Mouse (Mus musculus) limb, embryonic 14.5 days (tissue): ENCODE results near the gene Rpp25. TPM values are rescaled to one million over a fixed set of nuclear protein-coding genes. Genes with fewer than 3 reads are reported as not detected.

ENCODE experiments used
- ATAC-seq: fragments of 200-750 bp; cut with Nextera tagmentation; 2 replicates; pipeline ENCODE4 v1.8.0; 2017; ENCODE audit warnings: low read depth, moderate number of reproducible peaks, moderate TSS enrichment; ENCODE audit not compliant: low FRiP score
- DNase-seq: peaks from one replicate; pipeline ENCODE4 v3.0.0-alpha.2; 2015; ENCODE audit warnings: low spot score
- H3K27ac ChIP-seq: fragments of 300-500 bp; sonication (generic); replicated peaks from 2 replicates; pipeline ENCODE4 v1.5.1; 2014; ENCODE audit warnings: low read depth, mild to moderate bottlenecking, low read length, moderate library complexity, mixed read lengths
- H3K27me3 ChIP-seq: fragments of 300-500 bp; sonication (generic); 2 replicates; pipeline ENCODE4 v1.6.1; 2014; ENCODE audit warnings: low read length, mixed read lengths; ENCODE audit not compliant: control insufficient read depth, insufficient read depth
- H3K36me3 ChIP-seq: fragments of 300-500 bp; sonication (generic); 2 replicates; pipeline ENCODE4 v1.6.1; 2014; ENCODE audit warnings: mild to moderate bottlenecking, low read length, moderate library complexity, mixed read lengths; ENCODE audit not compliant: control insufficient read depth, insufficient read depth
- H3K4me1 ChIP-seq: fragments of 300-500 bp; sonication (generic); 2 replicates; pipeline ENCODE4 v1.6.1; 2014; ENCODE audit warnings: antibody characterized with exemption, low read length, mixed read lengths; ENCODE audit not compliant: control insufficient read depth, insufficient read depth
- H3K4me2 ChIP-seq: fragments of 300-500 bp; sonication (generic); replicated peaks from 2 replicates; pipeline ENCODE4 v1.6.1; 2014; ENCODE audit warnings: low read depth, mild to moderate bottlenecking, low read length, moderate library complexity; ENCODE audit not compliant: severe bottlenecking
- H3K4me3 ChIP-seq: fragments of 300-500 bp; sonication (generic); replicated peaks from 2 replicates; pipeline ENCODE4 v1.5.1; 2014; ENCODE audit warnings: low read length
- H3K9ac ChIP-seq: fragments of 300-500 bp; sonication (generic); 2 replicates; pipeline ENCODE4 v1.6.1; 2014; ENCODE audit warnings: mild to moderate bottlenecking, low read depth, low read length, moderate library complexity; ENCODE audit not compliant: severe bottlenecking
- H3K9me3 ChIP-seq: fragments of 300-500 bp; sonication (generic); 2 replicates; pipeline ENCODE4 v1.6.1; 2016; ENCODE audit warnings: low read length; ENCODE audit not compliant: control insufficient read depth
- POLR2A ChIP-seq: fragments of 200-500 bp; IDR thresholded peaks from 2 replicates; pipeline ENCODE4 v1.8.0; 2012; ENCODE audit warnings: inconsistent platforms, mild to moderate bottlenecking, moderate library complexity, borderline replicate concordance; ENCODE audit not compliant: insufficient read depth, insufficient read length; ENCODE audit errors: extremely low read depth
- WGBS: fragments of 180-500 bp; shearing (Covaris S2); extraction: QIAGEN DNeasy Blood & Tissue Kit; methylation state at CpG from one replicate; pipeline ENCODE4 v1.1.7; 2014; 5-methylcytosine and 5-hydroxymethylcytosine counted together
- polyA plus RNA-seq, 2 experiments: library from polyadenylated mRNA; depleted of rRNA in 1 of 2; stranded (reverse) in 1 of 2; unstranded in 1 of 2; fragments of >200 nt; fragmentation: Nextera tagmentation in 1 of 2; extraction: Ambion mirVana in 1 of 2; gene quantifications; 2 replicates each; pipeline versions ENCODE4 v1.2.1 to v1.2.3; 2012 to 2014

Rpp25 gene
- polyA plus RNA-seq, 2 experiments, result 0.74 to 0.94 TPM

- 4% methylated on average over 42 of the region's 45 CpGs for WGBS
- ATAC-seq, result peak; percentile 92
- Histone ChIP-seq H3K27me3 (no peaks in the 10 kb centered on the region), H3K4me1 (peaks cover 13% of the 10 kb centered on the region), H3K36me3 (peaks cover 44% of the 10 kb centered on the region), H3K4me3 (peak within 1 kb of the TSS; percentile 55), H3K4me2 (peak within 1 kb of the TSS; percentile 79), H3K9ac (peak within 1 kb of the TSS; percentile 71), H3K27ac (peak within 1 kb of the TSS; percentile 62), H3K9me3 (no peaks in the 10 kb centered on the region)
- peak; percentile 43; the same call in 1 of the 2 replicates for TF ChIP-seq POLR2A
- DNase-seq, result peak; percentile 90
Observed at GRCm38 (mm10) chr9:57537044-57537727, 33.4 kb downstream of the Rpp25 start, which contains the start of gene Fam219b. Fam219b (plus strand) TSS chr9:57537528.

- DNase-seq (no peak), ATAC-seq (peak; percentile 48; the same call in 1 of the 2 replicates)
- Histone ChIP-seq H3K4me1 (peaks cover 13% of the 10 kb centered on the region), H3K9me3 (no peaks in the 10 kb centered on the region), H3K36me3 (peaks cover 45% of the 10 kb centered on the region), H3K27me3 (no peaks in the 10 kb centered on the region), H3K4me2 (peak overlapping the region; percentile 79), H3K4me3 (peak overlapping the region; percentile 55), H3K9ac (peak overlapping the region; percentile 71), H3K27ac (peak overlapping the region; percentile 62)
- 0% methylated on average over 22 of the region's 24 CpGs for WGBS
- no peak for TF ChIP-seq POLR2A
Observed at GRCm38 (mm10) chr9:57537728-57538181, 33.9 kb downstream of the Rpp25 start.

GRCm38 (mm10) chr9:57539550-57539949 lies 35.7 kb downstream of the Rpp25 start:
- Histone ChIP-seq H3K9ac (no peak overlapping the region), H3K36me3 (peaks cover 52% of the 10 kb centered on the region), H3K4me2 (no peak overlapping the region), H3K4me1 (peaks cover 13% of the 10 kb centered on the region), H3K9me3 (no peaks in the 10 kb centered on the region), H3K4me3 (no peak overlapping the region), H3K27me3 (no peaks in the 10 kb centered on the region), H3K27ac (no peak overlapping the region)
- TF ChIP-seq POLR2A, result no peak
- 77% methylated on average over 2 of the region's 2 CpGs for WGBS
- ATAC-seq (no peak), DNase-seq (no peak)

- Histone ChIP-seq H3K9me3 (no peaks in the 10 kb centered on the region), H3K9ac (no peak overlapping the region), H3K36me3 (peaks cover 63% of the 10 kb centered on the region), H3K4me1 (peaks cover 13% of the 10 kb centered on the region), H3K4me3 (no peak overlapping the region), H3K27me3 (no peaks in the 10 kb centered on the region), H3K27ac (no peak overlapping the region), H3K4me2 (no peak overlapping the region)
- ATAC-seq (no peak), DNase-seq (peak; percentile 81)
- WGBS, result 14% methylated on average over 1 of the region's 1 CpGs
- no peak for TF ChIP-seq POLR2A
Observed at GRCm38 (mm10) chr9:57541312-57541711, 37.5 kb downstream of the Rpp25 start.

- peaks cover 89% of the 10 kb centered on the region for H3K36me3 ChIP-seq
- no peak for TF ChIP-seq POLR2A
- H3K4me2 ChIP-seq, result no peak overlapping the region
- ATAC-seq (no peak), DNase-seq (no peak)
- no peaks in the 10 kb centered on the region; the same call in 1 of the 2 replicates for H3K4me1 ChIP-seq
- H3K4me3 ChIP-seq, result no peak overlapping the region
- H3K27me3 ChIP-seq, result no peaks in the 10 kb centered on the region
- H3K27ac ChIP-seq, result no peak overlapping the region
- H3K9ac ChIP-seq, result no peak overlapping the region
- 87% methylated on average over 3 of the region's 3 CpGs for WGBS
- H3K9me3 ChIP-seq, result no peaks in the 10 kb centered on the region
Observed at GRCm38 (mm10) chr9:57543951-57544350, 40.1 kb downstream of the Rpp25 start.
